Mouse (Mus musculus): ENCODE measurements around the gene Kcnk16. TPM values are rescaled to one million over a fixed set of nuclear protein-coding genes. Genes with fewer than 3 reads are reported as not detected.
A peak's percentile ranks its signal among the peaks of the same experiment; 100 is the strongest.

The Kcnk16 gene
- polyA plus RNA-seq, 1 experiment from 2014 or later: not detected

DNA sequence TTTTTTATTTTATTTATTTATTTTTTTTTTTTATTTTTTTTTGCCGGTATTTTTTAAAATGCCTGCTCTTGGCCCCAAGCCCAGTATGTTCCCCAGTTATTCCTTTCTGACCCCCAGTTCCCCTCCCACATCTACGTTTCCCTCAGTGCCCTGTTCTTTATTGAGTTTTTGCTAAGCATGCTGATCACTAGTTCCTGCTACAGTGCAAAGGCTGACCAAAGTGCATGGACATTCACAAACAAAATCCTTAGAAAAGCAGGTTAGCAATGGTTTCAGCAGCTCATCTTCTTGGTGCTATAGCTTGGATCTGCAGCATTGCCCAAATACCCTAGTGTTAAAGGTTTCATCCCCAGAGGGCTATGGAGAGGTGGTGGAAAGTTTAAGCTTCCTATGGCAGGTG is 42.0 kb downstream of the Kcnk16 start:
- Histone ChIP-seq H3K9ac (no peak overlapping the region), H3K4me3 (no peak overlapping the region), H3K4me2 (no peak overlapping the region), H3K27me3 (no peaks in the 10 kb centered on the region), H3K36me3 (no peaks in the 10 kb centered on the region), H3K4me1 (replicated peaks) (peaks cover 25% of the 10 kb centered on the region), H3K9me3 (no peaks in the 10 kb centered on the region), H3K27ac (no peak overlapping the region)
- WGBS: 48% methylated on average over 2 of the region's 2 CpGs
- no peak for ATAC-seq (ENCODE audit: low FRiP score)

DNA sequence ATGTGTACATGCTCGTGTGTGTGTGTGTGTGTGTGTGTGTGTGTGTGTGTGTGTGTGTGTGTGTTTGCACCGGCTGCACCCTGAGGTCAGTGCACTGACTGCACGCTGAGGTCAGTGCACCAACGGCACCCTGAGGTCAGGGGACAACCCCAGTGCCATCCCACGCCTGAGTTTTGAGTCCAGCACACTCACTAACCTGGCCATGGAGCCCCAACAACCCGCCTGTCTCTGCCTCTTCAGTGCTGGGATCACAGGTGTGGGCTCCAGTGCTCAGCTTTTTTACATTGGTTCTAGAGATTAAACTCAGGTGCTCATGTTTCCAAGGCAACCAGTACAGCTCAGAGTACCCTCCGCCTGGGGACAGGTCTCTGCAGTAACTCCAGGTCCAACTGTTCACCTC is 42.5 kb downstream of the Kcnk16 start:
- Histone ChIP-seq H3K9me3 (no peaks in the 10 kb centered on the region), H3K4me1 (replicated peaks) (peaks cover 25% of the 10 kb centered on the region), H3K4me3 (no peak overlapping the region), H3K27ac (no peak overlapping the region), H3K4me2 (no peak overlapping the region), H3K27me3 (no peaks in the 10 kb centered on the region), H3K36me3 (no peaks in the 10 kb centered on the region), H3K9ac (no peak overlapping the region)
- 36% methylated on average over 6 of the region's 7 CpGs for WGBS
- no peak; the same call in 1 of the 2 replicates for ATAC-seq (ENCODE audit: low FRiP score)

DNA sequence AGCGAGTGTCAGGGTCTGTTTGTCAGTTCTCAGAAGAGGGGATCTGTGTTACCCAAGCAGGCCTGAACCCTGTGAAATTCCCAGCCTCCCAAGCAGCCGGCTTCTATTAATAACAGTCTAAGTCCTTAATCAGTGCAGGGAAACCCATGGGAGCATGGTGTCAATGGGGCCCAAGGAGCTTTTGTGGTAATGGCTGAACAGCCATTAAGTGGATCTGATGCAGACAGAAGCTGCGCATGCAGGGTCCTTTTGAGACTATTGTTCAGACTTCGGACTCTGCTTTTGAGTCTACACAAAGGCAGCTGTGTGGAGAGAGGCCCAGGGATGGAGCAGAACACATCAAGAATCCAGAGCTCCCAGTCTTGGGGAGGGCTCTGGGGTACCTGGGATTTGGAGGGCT is 43.5 kb downstream of the Kcnk16 start:
- no peak overlapping the region for H3K4me3 ChIP-seq
- no peaks in the 10 kb centered on the region for H3K36me3 ChIP-seq
- no peak overlapping the region for H3K9ac ChIP-seq
- H3K27me3 ChIP-seq: no peaks in the 10 kb centered on the region
- H3K27ac ChIP-seq: peak overlapping the region; percentile 36
- peaks cover 25% of the 10 kb centered on the region for H3K4me1 ChIP-seq (replicated peaks)
- 17% methylated on average over 4 of the region's 4 CpGs for WGBS
- H3K9me3 ChIP-seq: no peaks in the 10 kb centered on the region
- ATAC-seq (ENCODE audit: low FRiP score): peak; percentile 55; the same call in 1 of the 2 replicates
- no peak overlapping the region for H3K4me2 ChIP-seq

DNA sequence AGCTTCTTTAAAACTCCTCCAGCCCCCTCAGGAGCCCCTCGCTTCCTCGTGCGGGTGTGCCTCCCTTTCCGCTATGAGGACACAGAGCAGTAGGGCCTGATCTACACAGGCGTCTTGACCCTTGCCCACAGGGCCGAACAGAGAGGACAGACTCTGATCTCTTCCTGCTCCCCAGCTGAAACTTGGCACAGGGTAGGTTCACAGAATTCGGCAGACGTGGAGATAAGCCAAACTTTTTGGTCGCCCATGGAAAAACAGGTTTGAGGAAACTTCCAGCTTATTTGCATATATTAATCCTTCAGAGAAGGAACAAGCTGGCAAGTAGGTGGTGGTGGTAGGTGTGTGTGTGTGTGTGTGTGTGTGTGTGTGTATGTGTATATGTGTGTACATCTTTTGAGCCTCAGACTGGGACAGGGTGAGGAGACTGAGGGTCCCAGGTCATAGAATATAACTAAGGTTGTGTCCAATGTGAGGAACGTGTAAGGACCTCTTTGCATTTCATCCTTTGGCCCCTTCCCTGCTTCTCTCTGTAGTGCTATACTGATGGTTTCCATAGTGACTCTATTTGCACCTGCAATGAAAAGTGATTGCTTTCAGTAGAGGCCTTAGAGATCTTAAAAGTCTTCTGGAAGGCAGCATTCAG is 44.3 kb downstream of the Kcnk16 start:
- 0 out of 2 replicates have a peak, but pooled peaks have one; percentile 21 for ATAC-seq (ENCODE audit: low FRiP score)
- peak overlapping the region; percentile 62 for H3K27ac ChIP-seq

DNA sequence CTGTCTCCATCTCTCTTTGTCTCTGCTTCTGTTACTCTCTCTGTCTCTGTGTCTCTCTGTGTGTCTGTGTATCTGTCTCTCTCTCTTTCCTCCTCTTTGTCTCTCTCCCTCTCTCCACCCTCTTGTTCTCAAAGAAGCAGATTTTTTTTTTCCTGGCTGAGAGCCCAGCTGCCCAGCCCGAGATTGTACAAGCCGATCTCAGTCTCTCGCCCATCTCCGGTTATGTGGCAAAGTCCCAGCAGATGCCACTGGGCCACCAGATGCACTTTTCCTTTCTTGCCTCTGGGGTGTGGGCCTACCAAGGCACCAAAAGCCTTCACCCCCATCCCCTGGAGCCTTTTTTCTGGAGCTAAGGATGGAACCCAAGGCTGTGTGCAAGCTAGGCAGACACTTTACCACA is 44.8 kb downstream of the Kcnk16 start:
- Histone ChIP-seq H3K27ac (peak overlapping the region; percentile 62), H3K27me3 (no peaks in the 10 kb centered on the region)
- no peak for ATAC-seq (ENCODE audit: low FRiP score)

More for the DNA sequence above, 44.3 kb downstream of the Kcnk16 start:
- peaks cover 25% of the 10 kb centered on the region for H3K4me1 ChIP-seq (replicated peaks)
- no peaks in the 10 kb centered on the region for H3K9me3 ChIP-seq
- 48% methylated on average over 10 of the region's 10 CpGs for WGBS
- no peaks in the 10 kb centered on the region for H3K36me3 ChIP-seq
- H3K4me2 ChIP-seq: no peak overlapping the region
- no peak overlapping the region for H3K9ac ChIP-seq
- H3K27me3 ChIP-seq: no peaks in the 10 kb centered on the region
- H3K4me3 ChIP-seq: no peak overlapping the region

DNA sequence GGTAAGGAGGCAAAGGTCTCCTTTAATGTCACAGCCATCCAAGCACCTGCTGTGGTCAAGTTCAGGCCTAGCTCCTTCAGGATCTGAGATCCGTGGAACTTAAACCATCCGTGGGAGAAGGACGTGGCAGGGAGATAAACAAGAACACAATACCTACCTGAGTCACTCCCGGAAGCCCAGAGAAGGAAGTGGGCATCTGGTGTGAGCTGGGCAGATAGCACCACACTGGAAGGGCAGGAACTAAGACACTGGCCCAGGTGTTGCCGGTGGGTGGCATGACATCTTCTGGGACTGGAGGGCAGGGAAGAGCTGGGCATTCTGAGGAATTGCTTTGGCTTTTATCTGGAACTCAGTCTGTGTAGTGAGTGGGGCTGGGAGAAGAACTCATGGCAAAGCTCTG is 45.7 kb downstream of the Kcnk16 start:
- WGBS: 95% methylated on average over 5 of the region's 5 CpGs
- no peak overlapping the region for H3K4me3 ChIP-seq
- no peak overlapping the region for H3K4me2 ChIP-seq
- no peaks in the 10 kb centered on the region for H3K36me3 ChIP-seq
- ATAC-seq (ENCODE audit: low FRiP score): no peak
- no peak overlapping the region for H3K27ac ChIP-seq
- H3K27me3 ChIP-seq: no peaks in the 10 kb centered on the region
- H3K4me1 ChIP-seq (replicated peaks): peaks cover 25% of the 10 kb centered on the region
- H3K9me3 ChIP-seq: no peaks in the 10 kb centered on the region
- H3K9ac ChIP-seq: no peak overlapping the region

More for the DNA sequence above, 44.8 kb downstream of the Kcnk16 start:
- WGBS: 39% methylated on average over 4 of the region's 4 CpGs
- Histone ChIP-seq H3K36me3 (no peaks in the 10 kb centered on the region), H3K4me1 (replicated peaks) (peaks cover 25% of the 10 kb centered on the region), H3K4me3 (no peak overlapping the region), H3K4me2 (no peak overlapping the region), H3K9me3 (no peaks in the 10 kb centered on the region), H3K9ac (no peak overlapping the region)

DNA sequence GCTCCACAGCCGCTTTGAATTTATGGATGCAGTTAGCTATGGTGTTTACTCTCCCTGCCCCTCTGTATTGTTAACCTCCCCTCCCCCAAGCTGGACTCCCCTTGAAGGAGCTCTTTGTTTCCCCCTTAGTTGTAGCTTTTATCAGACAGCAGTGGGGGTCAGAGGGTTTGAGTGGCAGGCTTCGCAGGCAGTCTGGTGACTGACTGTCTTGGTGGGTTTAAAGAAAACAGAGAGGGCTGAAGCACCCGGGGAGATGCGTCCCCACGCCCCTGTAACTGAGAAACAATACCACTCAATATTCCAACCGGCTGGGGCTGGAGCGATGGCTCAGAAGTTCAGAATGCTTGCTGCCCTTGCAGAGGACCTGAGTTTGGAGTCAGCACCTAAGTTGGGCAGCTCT is 47.9 kb downstream of the Kcnk16 start:
- Histone ChIP-seq H3K27ac (no peak overlapping the region), H3K9me3 (no peaks in the 10 kb centered on the region), H3K9ac (no peak overlapping the region), H3K27me3 (no peaks in the 10 kb centered on the region), H3K36me3 (no peaks in the 10 kb centered on the region), H3K4me3 (no peak overlapping the region), H3K4me2 (no peak overlapping the region), H3K4me1 (replicated peaks) (peaks cover 18% of the 10 kb centered on the region)
- ATAC-seq (ENCODE audit: low FRiP score): no peak
- WGBS: 21% methylated on average over 7 of the region's 7 CpGs

DNA sequence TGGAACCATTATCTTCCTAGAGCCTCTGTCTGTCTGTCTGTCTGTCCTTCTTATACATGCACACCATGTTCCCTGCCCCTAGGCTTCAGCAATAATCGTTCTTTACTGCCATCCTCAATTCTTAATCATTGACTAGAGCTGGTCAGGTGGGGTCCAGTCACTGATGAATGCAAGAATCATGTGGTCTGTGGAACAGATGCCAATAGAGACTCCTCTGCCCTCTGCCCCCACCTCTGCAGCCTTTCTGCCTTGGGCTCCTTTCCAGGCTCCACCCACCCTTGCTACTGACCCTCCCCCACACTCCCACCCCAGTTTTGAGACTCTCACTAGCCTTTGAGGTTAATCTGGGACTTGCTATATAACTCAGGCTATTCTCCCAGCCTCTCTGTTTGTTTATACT is 49.1 kb downstream of the Kcnk16 start:
- Histone ChIP-seq H3K4me3 (no peak overlapping the region), H3K9me3 (no peaks in the 10 kb centered on the region), H3K36me3 (no peaks in the 10 kb centered on the region), H3K4me2 (no peak overlapping the region), H3K9ac (no peak overlapping the region), H3K27me3 (no peaks in the 10 kb centered on the region), H3K4me1 (replicated peaks) (peaks cover 7% of the 10 kb centered on the region), H3K27ac (no peak overlapping the region)
- 59% methylated on average over 1 of the region's 1 CpGs for WGBS
- no peak for ATAC-seq (ENCODE audit: low FRiP score)

DNA sequence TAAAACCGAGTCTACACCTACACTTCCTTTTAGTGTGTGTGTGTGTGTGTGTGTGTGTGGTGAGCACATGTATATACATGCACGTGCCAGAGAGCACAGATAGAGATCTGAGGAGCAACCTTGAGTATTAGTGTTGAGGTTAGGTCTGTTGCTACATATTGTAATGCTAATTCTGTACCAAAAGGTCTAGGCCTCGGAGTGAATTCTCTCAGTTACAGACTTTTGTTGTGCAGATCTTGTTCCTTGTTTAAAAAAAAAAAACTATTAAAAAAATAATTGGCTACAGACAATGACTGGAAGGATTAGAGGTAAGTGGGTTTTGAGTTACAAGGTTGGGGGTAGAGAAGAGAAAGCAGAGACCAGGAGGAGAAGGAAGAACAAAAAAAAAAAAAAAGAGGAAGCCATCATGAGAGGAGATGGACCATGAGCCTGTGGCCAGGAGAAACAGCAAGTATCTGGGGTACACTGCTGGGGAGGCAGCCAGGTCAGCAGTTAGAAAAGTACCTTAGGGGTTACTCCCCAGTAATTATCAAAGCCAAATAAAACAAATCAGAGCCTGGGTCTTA is 51.6 kb downstream of the Kcnk16 start:
- no peak overlapping the region for H3K9ac ChIP-seq
- H3K4me3 ChIP-seq: no peak overlapping the region
- no peaks in the 10 kb centered on the region for H3K27me3 ChIP-seq
- H3K9me3 ChIP-seq: no peaks in the 10 kb centered on the region
- ATAC-seq (ENCODE audit: low FRiP score): no peak
- H3K27ac ChIP-seq: no peak overlapping the region
- no peaks in the 10 kb centered on the region for H3K4me1 ChIP-seq (replicated peaks)
- 33% methylated on average over 3 of the region's 3 CpGs for WGBS
- no peaks in the 10 kb centered on the region for H3K36me3 ChIP-seq
- no peak overlapping the region for H3K4me2 ChIP-seq

DNA sequence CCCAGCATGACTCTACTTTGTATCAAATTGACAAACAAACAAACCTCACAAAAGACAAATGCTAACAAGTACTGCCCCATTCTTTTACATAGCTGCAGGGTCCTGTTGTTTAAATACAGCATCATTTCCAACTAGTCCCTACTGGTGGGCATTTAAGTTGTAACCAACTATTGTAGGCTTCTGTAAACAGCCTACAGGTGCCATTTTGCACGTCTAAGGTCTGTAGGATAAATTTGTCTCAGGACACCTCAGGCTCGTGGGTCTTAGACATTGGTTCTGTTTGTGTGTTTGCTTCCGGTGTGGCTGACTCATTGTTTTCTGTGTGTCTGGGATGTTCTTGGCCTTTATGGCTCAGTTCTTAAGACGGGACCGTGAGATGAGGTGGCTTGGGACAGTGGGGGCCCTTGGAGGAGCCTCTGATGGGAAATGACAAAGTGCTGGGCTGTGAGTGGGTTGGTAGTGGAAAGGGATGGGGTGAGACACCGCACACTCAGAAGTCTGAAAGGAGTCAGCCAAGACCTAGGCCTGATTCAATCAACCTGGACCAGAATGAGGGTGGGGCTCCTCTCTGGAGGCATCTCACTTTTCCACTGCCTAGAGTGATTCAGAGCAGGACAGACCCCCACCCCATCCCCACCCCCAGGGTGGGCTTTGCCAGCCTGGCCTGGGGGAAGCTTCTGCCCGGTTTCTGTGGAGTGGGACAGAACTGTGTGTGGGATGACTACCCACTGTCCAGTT is 52.3 kb downstream of the Kcnk16 start:
- 82% methylated on average over 7 of the region's 7 CpGs for WGBS
- no peak for ATAC-seq (ENCODE audit: low FRiP score)
- Histone ChIP-seq H3K9me3 (no peaks in the 10 kb centered on the region), H3K36me3 (no peaks in the 10 kb centered on the region), H3K27ac (no peak overlapping the region), H3K4me2 (no peak overlapping the region), H3K4me1 (replicated peaks) (no peaks in the 10 kb centered on the region), H3K27me3 (no peaks in the 10 kb centered on the region), H3K9ac (no peak overlapping the region), H3K4me3 (no peak overlapping the region)

DNA sequence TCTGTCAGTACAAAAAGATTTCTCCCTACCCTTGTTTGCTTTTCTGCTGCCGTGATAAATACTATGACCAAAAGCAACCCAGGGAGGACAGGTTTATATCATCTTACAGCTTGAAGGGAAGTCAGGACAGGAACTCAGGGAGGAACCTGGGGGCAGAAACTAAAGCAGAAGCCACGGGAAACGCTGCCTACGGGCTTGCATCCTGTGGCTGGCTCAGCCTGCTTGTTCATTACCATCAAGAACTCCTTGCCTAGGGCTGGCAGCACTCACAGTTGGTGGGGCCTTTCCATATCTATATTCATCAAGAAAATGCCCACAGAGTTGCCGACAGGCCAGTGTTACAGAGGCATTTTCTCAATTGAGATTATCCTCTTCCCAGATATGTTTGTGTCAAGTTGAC is 53.2 kb downstream of the Kcnk16 start:
- no peak overlapping the region for H3K4me3 ChIP-seq
- H3K36me3 ChIP-seq: no peaks in the 10 kb centered on the region
- no peak overlapping the region for H3K9ac ChIP-seq
- H3K27ac ChIP-seq: no peak overlapping the region
- ATAC-seq (ENCODE audit: low FRiP score): no peak
- no peaks in the 10 kb centered on the region for H3K27me3 ChIP-seq
- no peaks in the 10 kb centered on the region for H3K4me1 ChIP-seq (replicated peaks)
- WGBS: 75% methylated on average over 5 of the region's 5 CpGs
- H3K9me3 ChIP-seq: no peaks in the 10 kb centered on the region
- H3K4me2 ChIP-seq: no peak overlapping the region

DNA sequence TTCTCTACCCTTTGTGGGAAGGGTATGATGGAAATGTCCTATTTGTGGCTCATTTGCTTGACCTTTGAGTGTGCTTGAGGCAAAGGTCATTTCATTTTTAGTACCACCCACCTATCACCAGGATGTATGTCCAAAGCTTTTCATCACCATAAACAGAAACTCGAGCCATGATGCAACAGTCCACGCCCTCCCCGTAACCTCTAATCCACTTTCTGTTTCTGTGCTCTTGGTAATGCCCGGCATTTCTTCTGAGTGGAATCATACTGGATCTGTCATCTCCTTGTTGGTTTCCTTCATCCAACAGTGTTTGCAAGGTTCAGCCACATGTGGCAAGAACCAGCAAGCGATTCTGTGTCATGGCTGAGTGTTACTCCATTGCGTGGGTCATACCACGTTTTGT is 54.9 kb downstream of the Kcnk16 start:
- Histone ChIP-seq H3K27ac (no peak overlapping the region), H3K9ac (no peak overlapping the region), H3K4me2 (no peak overlapping the region), H3K4me3 (no peak overlapping the region), H3K4me1 (replicated peaks) (no peaks in the 10 kb centered on the region), H3K9me3 (no peaks in the 10 kb centered on the region), H3K36me3 (no peaks in the 10 kb centered on the region), H3K27me3 (no peaks in the 10 kb centered on the region)
- WGBS: 93% methylated on average over 7 of the region's 7 CpGs
- no peak for ATAC-seq (ENCODE audit: low FRiP score)
